Mouse (Mus musculus) embryo, embryonic 11.5 days (tissue): Measurements from ENCODE around the gene Ggta1.

Experiments
- DNase-seq: peaks from one replicate; pipeline ENCODE4 v3.0.0-alpha.2; 2012; ENCODE audit warnings: low read depth, low spot score

Gene Ggta1

DNA sequence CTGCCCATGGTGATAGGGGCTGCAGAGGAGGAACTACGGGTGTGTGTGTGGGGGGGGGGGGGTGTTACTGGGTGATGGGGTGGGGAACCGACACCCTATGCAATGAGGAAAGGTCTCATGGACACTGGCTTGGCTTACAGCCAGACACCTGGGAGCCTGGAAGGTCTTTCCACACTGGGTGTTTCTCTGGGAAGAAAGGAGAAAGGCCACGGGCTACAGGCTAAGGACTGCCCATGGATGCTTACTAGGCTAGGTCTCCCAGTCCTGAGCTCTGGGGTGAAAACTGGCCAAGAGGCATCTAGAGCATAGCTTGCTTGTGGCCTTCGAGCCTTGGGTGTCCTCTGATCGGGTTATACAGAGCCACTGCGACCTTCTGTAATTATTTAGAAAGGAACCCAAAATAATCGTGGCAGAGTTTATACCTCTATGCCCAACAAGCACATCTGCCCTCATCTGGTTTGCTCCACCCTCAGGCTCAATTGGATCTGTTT lies at the start of gene Ggta1:
Gene Ggta1 (minus strand): TSS at position 441 of the 491 bp plus-strand sequence.
- no peak for DNase-seq

DNA sequence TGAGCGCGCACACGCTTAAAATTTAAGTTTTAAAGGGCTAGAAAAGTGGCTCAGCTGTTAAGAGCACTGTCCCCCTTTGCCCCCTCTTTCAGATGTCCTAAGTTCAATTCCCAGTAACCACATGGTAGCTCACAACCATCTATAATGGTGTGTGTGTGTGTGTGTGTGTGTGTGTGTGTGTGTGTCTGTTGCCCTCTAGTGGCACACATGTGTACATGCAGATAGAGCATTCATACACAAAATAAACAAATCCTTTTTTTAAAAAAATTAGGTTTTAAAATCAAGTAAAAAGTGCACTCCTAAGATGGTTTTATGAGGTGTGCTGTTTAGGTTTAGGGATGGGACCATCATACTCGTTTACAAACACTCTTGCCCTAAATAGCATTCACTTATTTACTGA lies 49.2 kb upstream of the Ggta1 start:
- no peak for DNase-seq

- DNase-seq = no peak
Observed at GRCm38 (mm10) chr2:35510920-35511319, 47.9 kb upstream of the Ggta1 start.

- no peak for DNase-seq
Observed at GRCm38 (mm10) chr2:35509888-35510287, 46.9 kb upstream of the Ggta1 start.

DNA sequence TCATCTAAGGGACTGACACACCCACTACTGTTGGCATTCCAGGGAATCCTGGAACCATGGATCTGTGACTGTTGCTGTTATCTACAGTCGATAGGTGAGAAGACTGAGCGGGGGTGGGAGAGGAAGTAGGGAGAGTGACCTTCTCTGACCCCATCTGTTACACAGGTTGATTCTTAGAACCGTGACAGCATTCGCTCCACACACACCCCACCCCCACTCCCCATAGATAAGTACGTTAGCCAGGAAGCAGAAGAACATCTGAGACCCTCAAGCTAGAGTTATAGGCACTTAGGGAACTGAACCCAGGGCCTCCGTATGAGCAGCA lies 46.3 kb upstream of the Ggta1 start:
- no peak for DNase-seq

DNA sequence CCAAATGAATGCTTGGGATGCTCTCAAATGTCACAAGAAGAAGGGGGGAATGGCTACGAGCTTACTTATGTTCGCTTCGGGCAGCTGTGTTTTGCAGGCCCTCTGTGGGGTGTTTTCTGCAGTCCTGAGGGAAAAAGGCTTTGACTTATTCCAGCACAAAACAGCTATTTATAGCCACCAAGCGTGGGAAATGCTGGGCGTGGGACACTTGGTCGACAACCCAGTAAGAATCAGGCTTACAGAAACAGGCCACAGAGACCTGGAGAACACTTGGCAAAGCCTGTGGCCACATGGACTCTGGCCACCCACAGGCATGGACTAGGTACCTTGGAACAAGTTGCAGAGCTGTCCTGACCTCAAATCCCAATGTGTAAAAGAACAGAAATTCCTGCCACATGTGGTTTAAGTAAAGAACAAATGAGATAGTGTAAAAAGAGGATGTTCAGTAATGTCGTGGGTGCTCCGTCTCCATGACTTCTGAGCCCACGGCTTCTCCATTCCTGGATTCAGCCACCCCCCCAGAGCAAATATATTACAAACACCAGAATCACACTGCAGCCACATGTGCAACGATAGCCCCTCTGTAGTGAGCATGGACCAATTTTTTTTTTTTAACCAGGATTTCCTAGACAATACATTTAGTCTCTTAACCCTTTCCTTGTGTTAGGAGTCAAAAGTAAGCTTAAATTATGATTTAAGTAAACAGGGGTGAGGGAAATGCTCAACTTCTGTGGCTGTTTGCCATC lies 45.7 kb upstream of the Ggta1 start:
- no peak for DNase-seq

- DNase-seq = no peak
Observed at GRCm38 (mm10) chr2:35507191-35507511, 44.1 kb upstream of the Ggta1 start.

DNA sequence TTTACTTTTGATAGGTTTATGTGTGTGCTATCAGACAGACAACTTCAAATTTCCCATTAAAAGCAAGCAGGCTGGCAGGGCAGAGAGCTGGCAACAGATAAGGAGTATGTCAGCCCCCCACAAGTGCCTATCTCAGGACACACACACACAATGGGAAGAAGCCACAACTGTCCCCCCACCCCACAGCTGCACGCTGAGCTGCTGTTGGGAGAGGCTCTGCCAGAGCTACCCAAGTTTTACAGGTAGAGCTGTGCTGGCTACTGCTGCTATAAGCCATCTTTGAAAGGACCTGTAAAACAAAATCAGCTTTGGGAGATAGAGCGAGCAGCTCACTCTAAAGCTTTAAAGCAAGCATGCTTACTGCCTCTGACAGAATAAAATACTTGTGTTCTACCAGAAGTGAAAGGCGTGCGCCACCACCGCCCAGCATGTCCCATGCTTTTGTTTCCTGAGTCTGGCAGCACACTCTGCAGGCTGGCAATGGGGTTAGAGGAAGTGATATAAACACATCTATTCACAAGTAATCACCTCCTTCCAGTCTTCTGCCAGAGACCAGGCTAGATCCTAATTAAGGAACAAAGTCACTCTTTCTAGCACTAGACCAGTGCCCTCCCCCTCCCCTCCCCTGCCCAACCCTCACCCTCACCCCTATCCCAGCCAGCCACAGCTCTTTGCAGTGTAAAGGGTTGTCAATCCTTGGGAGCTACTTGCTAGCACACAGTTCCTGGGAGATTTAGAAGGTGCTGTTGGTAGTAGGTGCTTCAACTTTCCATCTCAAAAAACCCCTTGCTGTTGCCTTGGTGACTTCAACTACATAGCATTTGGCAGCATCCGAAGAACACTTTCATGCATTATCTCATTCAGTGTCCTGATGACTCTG lies 43.5 kb upstream of the Ggta1 start:
- DNase-seq = no peak

DNA sequence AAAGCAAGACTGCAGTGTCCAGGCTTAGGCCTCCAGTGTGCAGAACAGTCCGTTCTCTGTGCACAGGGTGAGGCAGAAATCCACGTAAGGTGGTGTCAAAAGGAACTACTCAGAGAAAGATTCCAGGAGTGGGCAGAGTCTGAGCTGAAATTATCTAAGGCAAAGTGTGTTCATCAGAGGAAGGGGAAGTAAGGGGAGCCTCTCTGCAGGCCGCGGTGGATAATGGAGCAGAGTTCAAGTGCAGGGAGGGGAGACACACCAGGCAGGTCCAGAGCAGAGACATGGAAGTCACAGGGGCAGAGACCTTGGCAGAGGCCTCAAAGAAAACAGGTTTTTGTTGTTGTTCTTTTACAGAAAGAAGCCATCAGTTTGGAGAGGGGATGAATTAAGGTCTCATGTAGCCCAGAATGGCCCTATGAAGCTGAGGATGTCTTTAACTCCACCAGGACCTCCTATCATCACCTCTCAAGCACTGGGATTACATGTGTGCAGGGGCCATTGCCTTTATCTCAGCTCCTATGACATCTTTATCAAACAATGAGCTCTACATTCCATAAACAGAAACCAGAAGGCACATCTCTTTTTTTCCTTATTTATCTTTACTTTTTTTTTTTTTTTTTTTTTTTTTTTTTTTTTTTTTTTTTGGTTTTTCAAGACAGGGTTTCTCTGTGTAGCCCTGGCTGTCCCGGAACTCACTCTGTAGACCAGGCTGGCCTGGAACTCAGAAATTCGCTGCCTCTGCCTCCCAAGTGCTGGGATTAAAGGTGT lies 42.7 kb upstream of the Ggta1 start:
- DNase-seq = no peak

GRCm38 (mm10) chr2:35504417-35504776 lies 41.4 kb upstream of the Ggta1 start:
- DNase-seq = no peak

- peak; percentile 52 for DNase-seq
Observed at GRCm38 (mm10) chr2:35503723-35504416, 40.8 kb upstream of the Ggta1 start.

- DNase-seq = no peak
Observed at GRCm38 (mm10) chr2:35503021-35503722, 40.1 kb upstream of the Ggta1 start.

- DNase-seq = no peak
Observed at GRCm38 (mm10) chr2:35502561-35502960, 39.5 kb upstream of the Ggta1 start.

- no peak for DNase-seq
Observed at GRCm38 (mm10) chr2:35499474-35499873, 36.4 kb upstream of the Ggta1 start.

DNA sequence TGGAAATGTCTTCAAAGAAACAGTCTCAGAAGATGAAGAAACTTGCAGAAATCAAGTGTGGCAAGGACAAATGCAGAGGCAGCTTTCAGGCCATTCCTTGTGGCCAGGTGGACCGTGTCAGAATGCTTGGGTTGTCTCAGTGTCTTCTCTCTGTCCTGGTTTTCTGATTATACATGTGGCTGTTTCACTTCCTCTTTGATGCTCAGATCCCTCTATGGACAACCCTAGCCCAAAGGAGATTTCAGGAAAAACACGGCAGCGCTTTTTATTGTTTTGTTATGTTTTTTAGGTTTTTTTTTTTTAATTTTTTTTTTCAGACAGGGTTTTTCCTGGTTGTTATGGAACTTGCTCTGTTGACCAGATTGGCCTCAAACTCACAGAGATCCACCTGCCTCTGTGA lies 35.9 kb upstream of the Ggta1 start:
- no peak for DNase-seq

- DNase-seq = no peak
Observed at GRCm38 (mm10) chr2:35497662-35498196, 34.7 kb upstream of the Ggta1 start.

DNA sequence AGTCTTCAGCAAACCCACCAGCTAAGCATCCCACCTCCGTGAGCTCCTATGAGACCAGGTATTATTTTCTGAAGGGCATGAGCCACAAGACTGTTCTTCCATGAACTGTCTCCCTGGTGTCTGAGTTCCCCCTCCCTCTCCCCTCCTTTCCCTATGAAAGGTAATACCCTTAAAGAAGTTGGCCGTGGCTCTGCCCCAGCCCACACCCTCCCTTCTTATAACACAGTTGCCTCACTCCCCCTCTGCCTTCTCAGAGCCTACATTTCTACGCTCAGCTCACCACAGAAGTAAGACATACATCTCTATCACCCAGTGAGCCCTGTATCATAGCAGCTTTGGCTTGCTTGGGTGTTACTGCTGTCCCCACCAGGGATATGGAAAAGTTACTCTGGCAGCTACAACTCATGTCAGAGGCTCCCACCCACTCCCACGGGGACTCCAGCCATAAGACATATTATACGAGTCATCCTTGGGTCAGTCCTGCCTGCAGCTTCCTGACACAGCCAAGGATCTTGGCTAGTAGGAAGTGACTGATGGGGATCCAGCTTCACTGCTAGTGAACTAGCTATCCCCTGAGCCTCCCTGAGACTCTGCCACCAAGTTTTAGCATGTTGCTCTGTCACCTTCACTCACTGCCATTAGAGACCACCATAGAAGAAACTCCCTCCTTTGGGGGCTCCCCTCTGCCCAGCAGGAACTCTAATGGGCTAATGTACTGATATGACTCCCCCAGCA lies 33.4 kb upstream of the Ggta1 start:
- no peak for DNase-seq

- DNase-seq = no peak
Observed at GRCm38 (mm10) chr2:35495486-35496278, 32.7 kb upstream of the Ggta1 start.

- DNase-seq = no peak
Observed at GRCm38 (mm10) chr2:35493566-35493965, 30.5 kb upstream of the Ggta1 start.
